Mouse (Mus musculus) testis, adult 2 months (tissue): ENCODE data around the gene Slc3a2.

Source experiments
- CTCF ChIP-seq: fragments of 200-500 bp; IDR thresholded peaks from 2 replicates; pipeline ENCODE4 v1.5.1; 2012; ENCODE audit warnings: low read depth, mild to moderate bottlenecking, inconsistent platforms, low read length, moderate library complexity; ENCODE audit not compliant: control insufficient read depth, insufficient read depth, insufficient replicate concordance
- POLR2A ChIP-seq: fragments of 200-500 bp; IDR thresholded peaks from 2 replicates; pipeline ENCODE4 v1.6.1; 2012; ENCODE audit warnings: low read depth, mild to moderate bottlenecking, inconsistent platforms, low read length, moderate library complexity; ENCODE audit not compliant: control insufficient read depth

DNA sequence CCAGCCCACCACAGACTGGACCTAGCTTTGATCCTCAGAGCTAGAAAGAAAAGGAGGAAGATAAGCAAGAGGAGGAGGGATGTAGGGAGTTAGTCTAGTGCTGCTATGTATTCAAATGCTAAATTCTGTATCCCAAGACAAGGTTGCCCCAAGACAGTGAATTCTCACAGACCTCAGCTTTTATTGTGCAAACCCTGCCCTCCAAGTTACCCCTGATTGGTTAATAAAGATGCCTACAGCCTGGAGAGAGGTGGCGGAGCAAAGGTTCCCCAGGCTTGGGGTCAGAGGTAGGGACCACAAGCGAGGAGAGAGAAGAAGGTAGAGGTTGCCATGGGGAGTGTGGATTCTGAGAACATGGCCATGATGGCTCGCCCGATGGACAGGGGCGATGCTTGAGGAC, 30.4 kb downstream of the Slc3a2 start:
- TF ChIP-seq POLR2A (no peak), CTCF (no peak)
